Mouse (Mus musculus): Measurements from ENCODE around the gene Arfgef3.

GRCm38 (mm10) chr10:18743286-18744142 is at the start of gene Arfgef3:
- no peak for TF ChIP-seq POLR2A (IDR thresholded peaks at IDR 0.05; ENCODE audit: control insufficient read depth in 1 of 2, insufficient read depth in 1 of 2, low read depth in 1 of 2, low read length in 2 of 2, poor library complexity in 1 of 2)
- no peak for TF ChIP-seq CTCF (IDR thresholded peaks at IDR 0.05 in 2 of 3, conservative IDR thresholded peaks at IDR 0.05 in 1 of 3; ENCODE audit: control insufficient read depth in 1 of 3, insufficient read depth in 1 of 3, low read depth in 2 of 3, low read length in 3 of 3, poor library complexity in 1 of 3, severe bottlenecking in 1 of 3)
- no peak for TF ChIP-seq MEF2A (IDR thresholded peaks at IDR 0.05; ENCODE audit: extremely low read depth, insufficient replicate concordance, low read depth, low read length, poor library complexity, severe bottlenecking)
- TF ChIP-seq GABPA (IDR thresholded peaks at IDR 0.05; ENCODE audit: low read depth, low read length) = no peak
- TF ChIP-seq UBTF (IDR thresholded peaks at IDR 0.05; ENCODE audit: borderline replicate concordance, insufficient read depth, low read depth, low read length) = no peak
- TF ChIP-seq ZC3H11A (IDR thresholded peaks at IDR 0.05; ENCODE audit: low read depth, low read length) = no peak
- TF ChIP-seq EP300 (IDR thresholded peaks at IDR 0.05; ENCODE audit: low read depth in 1 of 2, low read length in 2 of 2) = no peak
- no peak for TF ChIP-seq MAX (IDR thresholded peaks at IDR 0.05; ENCODE audit: low read length)
- TF ChIP-seq ZMIZ1 (IDR thresholded peaks at IDR 0.05; ENCODE audit: low read depth, low read length) = no peak
- no peak for TF ChIP-seq RCOR1 (IDR thresholded peaks at IDR 0.05; ENCODE audit: low read depth, low read length)
- no peak for TF ChIP-seq MAZ (IDR thresholded peaks at IDR 0.05; ENCODE audit: low read depth, low read length)
- TF ChIP-seq E2F4 (IDR thresholded peaks at IDR 0.05; ENCODE audit: borderline replicate concordance, low read depth, low read length) = no peak

All from MEL (cell line).